Mouse (Mus musculus): ENCODE measurements around the gene Nuak1. TPM values are rescaled to one million over a fixed set of nuclear protein-coding genes. Genes with fewer than 3 reads are reported as not detected.
A peak's percentile ranks its signal among the peaks of the same experiment; 100 is the strongest.

Gene Nuak1
- total and polyA plus RNA-seq, 3 experiments, result 1.2 to 3.4 (median 1.6) TPM

GRCm38 (mm10) chr10:84441434-84441785 lies 1.0 kb upstream of the Nuak1 start:
- no peak for DNase-seq (ENCODE audit: extremely low read depth)
- TF ChIP-seq ZKSCAN1 (IDR thresholded peaks at IDR 0.05; ENCODE audit: borderline replicate concordance, low read depth, low read length), result no peak
- no peak for TF ChIP-seq RCOR1 (conservative IDR thresholded peaks at IDR 0.05; ENCODE audit: low read depth, low read length)
- no peak for TF ChIP-seq JUN (IDR thresholded peaks at IDR 0.05; ENCODE audit: insufficient read depth, low read depth, low read length)
- TF ChIP-seq E2F4 (IDR thresholded peaks at IDR 0.05; ENCODE audit: insufficient replicate concordance, low read depth, low read length), result no peak
- no peak for TF ChIP-seq USF1 (IDR thresholded peaks at IDR 0.05; ENCODE audit: low read depth, low read length)
- TF ChIP-seq ELF1 (IDR thresholded peaks at IDR 0.05; ENCODE audit: low read depth, low read length), result no peak
- no peak for TF ChIP-seq MYC (IDR thresholded peaks at IDR 0.05; ENCODE audit: low read depth, low read length)
- no peak for TF ChIP-seq RAD21 (IDR thresholded peaks at IDR 0.05; ENCODE audit: low read depth, low read length)
- TF ChIP-seq EP300 (IDR thresholded peaks at IDR 0.05; ENCODE audit: low read length), result no peak
- TF ChIP-seq NRF1 (IDR thresholded peaks at IDR 0.05; ENCODE audit: low read depth, low read length), result no peak
- no peak for TF ChIP-seq CHD1 (IDR thresholded peaks at IDR 0.05; ENCODE audit: low read depth, low read length)
- TF ChIP-seq PAX5 (IDR thresholded peaks at IDR 0.05; ENCODE audit: low read length), result no peak
- no peak for TF ChIP-seq GABPA (IDR thresholded peaks at IDR 0.05; ENCODE audit: insufficient replicate concordance, low read depth, low read length)

GRCm38 (mm10) chr10:84440181-84440540 lies 236 bp downstream of the Nuak1 start:
- no peaks in the 10 kb centered on the region for H3K27me3 ChIP-seq (replicated peaks)
- H3K4me2 ChIP-seq (ENCODE audit: insufficient read depth, low read depth, poor library complexity, severe bottlenecking), result peak overlapping the region; percentile 85
- no peak overlapping the region for H3K27ac ChIP-seq (ENCODE audit: insufficient read depth, low read depth)
- no peak for TF ChIP-seq ZMIZ1 (IDR thresholded peaks at IDR 0.05; ENCODE audit: low read depth, low read length)
- peak; percentile 69; the same call in 1 of the 2 replicates for TF ChIP-seq UBTF (IDR thresholded peaks at IDR 0.05; ENCODE audit: low read depth, low read length)
- TF ChIP-seq MXI1 (IDR thresholded peaks at IDR 0.05; ENCODE audit: low read depth, low read length), result no peak
- TF ChIP-seq CHD2 (IDR thresholded peaks at IDR 0.05; ENCODE audit: low read length), result no peak
- no peak for TF ChIP-seq GABPA (IDR thresholded peaks at IDR 0.05; ENCODE audit: insufficient replicate concordance, low read depth, low read length)
- H3K36me3 ChIP-seq (replicated peaks in 1 of 2; ENCODE audit: control insufficient read depth in 1 of 2, insufficient read depth in 1 of 2, low read length in 1 of 2), result peaks cover 0 to 6% of the 10 kb centered on the region in 2 experiments
- peaks cover 9 to 57% of the 10 kb centered on the region in 2 experiments; a peak in 3 of 4 replicates for H3K4me1 ChIP-seq (ENCODE audit: control insufficient read depth in 1 of 2, insufficient read depth in 2 of 2)
- no peak for DNase-seq (ENCODE audit: extremely low read depth)
- in situ Hi-C loops (cut with MboI; ENCODE audit: low pct_ligation_motif_present, low pct_unique_long_range_greater_than_20kb, low sequenced_read_pairs) (no loop called here), dilution Hi-C loops (cut with MboI; ENCODE audit: extremely low pct_ligation_motif_present, extremely low pct_unique_long_range_greater_than_20kb, low sequenced_read_pairs) (no loop called here)
- H3K9ac ChIP-seq (ENCODE audit: insufficient read depth, low read depth), result peak overlapping the region; percentile 72; the same call in 1 of the 2 replicates
- H3K9me3 ChIP-seq (replicated peaks; ENCODE audit: low read length), result no peaks in the 10 kb centered on the region
- H3K79me2 ChIP-seq (replicated peaks; ENCODE audit: control insufficient read depth, extremely low read depth, insufficient read depth, poor library complexity, severe bottlenecking), result no peaks in the 10 kb centered on the region
- H3K4me3 ChIP-seq (replicated peaks in 1 of 3; ENCODE audit: low read depth in 2 of 3, low read length in 2 of 3, poor library complexity in 1 of 3), result peak overlapping the region; percentile 58 to 83 (median 73)

More at GRCm38 (mm10) chr10:84441434-84441785, 1.0 kb upstream of the Nuak1 start:
- H3K27me3 ChIP-seq (replicated peaks), result no peaks in the 10 kb centered on the region
- dilution Hi-C loops (cut with MboI; ENCODE audit: extremely low pct_ligation_motif_present, extremely low pct_unique_long_range_greater_than_20kb, low sequenced_read_pairs) (no loop called here), in situ Hi-C loops (cut with MboI; ENCODE audit: low pct_ligation_motif_present, low pct_unique_long_range_greater_than_20kb, low sequenced_read_pairs) (no loop called here)
- peaks cover 9 to 44% of the 10 kb centered on the region in 2 experiments; a peak in 3 of 4 replicates for H3K4me1 ChIP-seq (ENCODE audit: control insufficient read depth in 1 of 2, insufficient read depth in 2 of 2)
- H3K79me2 ChIP-seq (replicated peaks; ENCODE audit: control insufficient read depth, extremely low read depth, insufficient read depth, poor library complexity, severe bottlenecking), result no peaks in the 10 kb centered on the region
- H3K4me2 ChIP-seq (ENCODE audit: insufficient read depth, low read depth, poor library complexity, severe bottlenecking), result peak overlapping the region; percentile 35
- no peaks in the 10 kb centered on the region for H3K9me3 ChIP-seq (replicated peaks; ENCODE audit: low read length)
- H3K9ac ChIP-seq (ENCODE audit: insufficient read depth, low read depth), result peak overlapping the region; percentile 72
- H3K4me3 ChIP-seq (replicated peaks in 1 of 3; ENCODE audit: low read depth in 2 of 3, low read length in 2 of 3, poor library complexity in 1 of 3), result peak overlapping the region; percentile 58 to 83 (median 73)
- no peak overlapping the region for H3K27ac ChIP-seq (ENCODE audit: insufficient read depth, low read depth)
- peaks cover 0 to 4% of the 10 kb centered on the region in 2 experiments for H3K36me3 ChIP-seq (replicated peaks in 1 of 2; ENCODE audit: control insufficient read depth in 1 of 2, insufficient read depth in 1 of 2, low read length in 1 of 2)

All from CH12.LX (cell line).